Mouse (Mus musculus) neural tube, embryonic 13.5 days (tissue): ENCODE measurements around the gene Slc13a3. TPM values are rescaled to one million over a fixed set of nuclear protein-coding genes. Genes with fewer than 3 reads are reported as not detected.

Experiments
- ATAC-seq: fragments of 200-750 bp; cut with Nextera tagmentation; 2 replicates; pipeline ENCODE4 v1.8.0; 2017; ENCODE audit warnings: low read depth, mild to moderate bottlenecking, moderate TSS enrichment, moderate library complexity
- H3K27ac ChIP-seq: fragments of 300-500 bp; sonication (generic); replicated peaks from 2 replicates; pipeline ENCODE4 v1.5.1; 2015; ENCODE audit warnings: moderate library complexity, mild to moderate bottlenecking, inconsistent platforms
- H3K27me3 ChIP-seq: fragments of 300-500 bp; sonication (generic); 2 replicates; pipeline ENCODE4 v1.6.1; 2015; ENCODE audit warnings: mild to moderate bottlenecking, inconsistent platforms
- H3K36me3 ChIP-seq: fragments of 300-500 bp; sonication (generic); 2 replicates; pipeline ENCODE4 v1.6.1; 2015; ENCODE audit warnings: mild to moderate bottlenecking, inconsistent platforms
- H3K4me1 ChIP-seq: fragments of 300-500 bp; sonication (generic); replicated peaks from 2 replicates; pipeline ENCODE4 v1.6.1; 2015; ENCODE audit warnings: inconsistent platforms
- H3K4me2 ChIP-seq: fragments of 300-500 bp; sonication (generic); 2 replicates; pipeline ENCODE4 v1.6.1; 2015; ENCODE audit warnings: inconsistent platforms, mild to moderate bottlenecking, moderate library complexity
- H3K4me3 ChIP-seq: fragments of 300-500 bp; sonication (generic); 2 replicates; pipeline ENCODE4 v1.5.1; 2015; ENCODE audit warnings: mild to moderate bottlenecking, inconsistent platforms
- H3K9ac ChIP-seq: fragments of 300-500 bp; sonication (generic); 2 replicates; pipeline ENCODE4 v1.6.1; 2015; ENCODE audit warnings: moderate library complexity, mild to moderate bottlenecking, inconsistent platforms
- H3K9me3 ChIP-seq: fragments of 300-500 bp; sonication (generic); 2 replicates; pipeline ENCODE4 v1.6.1; 2016; ENCODE audit warnings: inconsistent platforms
- WGBS: fragments of 180-500 bp; shearing (Covaris S2); methylation state at CpG from one replicate; pipeline ENCODE4 v1.1.7; 2015; 5-methylcytosine and 5-hydroxymethylcytosine counted together
- polyA plus RNA-seq: library from polyadenylated mRNA; unstranded; fragments of >200 nt; fragmentation: Nextera tagmentation; extraction: Ambion mirVana; gene quantifications from 2 replicates; pipeline ENCODE4 v1.2.1, GENCODE M21; 2015

Slc13a3 gene
- polyA plus RNA-seq, 1 experiment from 2014 or later: 1.0 TPM

DNA sequence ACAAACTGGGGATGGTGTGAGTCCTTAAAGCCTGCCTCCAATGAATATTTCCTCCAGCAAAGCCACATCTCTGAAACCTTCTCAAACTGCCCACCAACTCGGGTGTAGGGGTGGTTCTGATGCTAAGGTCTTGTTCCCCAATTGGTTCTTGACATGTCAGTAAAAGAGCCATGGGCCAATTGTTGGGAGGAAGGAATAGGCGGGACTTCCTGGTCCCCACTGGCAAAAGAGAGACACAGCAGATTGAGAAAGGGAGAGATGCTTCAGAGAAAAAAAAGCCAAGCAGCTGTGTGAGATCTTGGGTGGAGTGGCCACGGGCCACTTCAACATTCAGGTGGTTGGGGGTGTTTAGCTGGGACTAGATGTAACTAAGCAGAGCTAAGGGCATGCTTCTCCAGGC lies 102.0 kb downstream of the Slc13a3 start:
- no peak overlapping the region for H3K27ac ChIP-seq
- H3K4me1 ChIP-seq: peaks cover 29% of the 10 kb centered on the region
- peak overlapping the region; percentile 11; the same call in 1 of the 2 replicates for H3K4me2 ChIP-seq
- no peaks in the 10 kb centered on the region for H3K9me3 ChIP-seq
- no peak overlapping the region for H3K4me3 ChIP-seq
- 30% methylated on average over 3 of the region's 3 CpGs for WGBS
- no peak overlapping the region for H3K9ac ChIP-seq
- peaks cover 19% of the 10 kb centered on the region for H3K36me3 ChIP-seq
- no peak for ATAC-seq
- no peaks in the 10 kb centered on the region for H3K27me3 ChIP-seq

DNA sequence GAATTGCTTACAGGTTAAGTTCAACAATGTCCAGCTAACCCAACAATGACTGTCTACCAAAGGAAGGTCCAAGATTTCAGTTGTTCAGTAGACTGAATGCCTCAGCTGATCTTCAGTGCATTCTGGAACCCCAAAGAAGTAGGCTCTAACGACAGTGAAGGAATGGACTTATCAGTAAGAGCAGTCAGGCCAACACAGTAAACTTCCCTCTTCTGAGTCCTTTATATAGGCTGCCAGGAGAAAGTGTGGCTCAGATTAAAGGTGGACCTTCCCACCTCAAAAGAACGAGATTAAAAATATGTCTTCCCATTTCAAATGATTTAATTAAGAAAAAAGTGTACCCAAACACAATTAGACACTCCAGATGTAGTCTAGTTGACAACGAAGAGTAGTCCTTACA lies 102.7 kb downstream of the Slc13a3 start:
- H3K36me3 ChIP-seq: peaks cover 12% of the 10 kb centered on the region
- no peak overlapping the region for H3K4me3 ChIP-seq
- no peak overlapping the region for H3K9ac ChIP-seq
- peaks cover 29% of the 10 kb centered on the region for H3K4me1 ChIP-seq
- no peak overlapping the region for H3K4me2 ChIP-seq
- no peaks in the 10 kb centered on the region for H3K9me3 ChIP-seq
- WGBS: 81% methylated on average over 3 of the region's 3 CpGs
- peaks cover 3% of the 10 kb centered on the region; the same call in 1 of the 2 replicates for H3K27me3 ChIP-seq
- no peak for ATAC-seq
- H3K27ac ChIP-seq: no peak overlapping the region

DNA sequence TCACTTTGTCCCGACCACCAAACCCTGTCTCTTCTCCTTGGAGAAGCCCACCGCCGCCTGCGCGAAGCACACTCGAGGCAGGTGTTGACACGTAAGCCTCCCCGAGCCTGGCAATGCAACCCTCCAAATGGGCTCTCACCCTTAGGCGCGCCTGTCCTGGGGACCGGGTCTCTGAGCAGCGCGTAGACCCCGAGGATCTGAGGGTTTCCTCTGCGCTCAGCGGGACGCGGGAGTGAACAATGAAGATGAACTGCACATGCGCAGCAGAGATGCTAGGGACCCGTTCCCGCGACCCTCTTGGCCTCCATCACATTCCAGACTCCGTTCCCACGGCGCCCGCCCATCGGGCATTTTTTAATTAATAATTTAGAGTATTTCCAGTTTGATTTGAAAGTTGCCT lies 104.5 kb downstream of the Slc13a3 start, which contains the start of gene Zfp663:
TSS of gene Zfp663 (minus strand) at position 234 of the 400 bp plus-strand sequence.
- H3K9ac ChIP-seq: peak within 1 kb of the TSS; percentile 81
- peak; percentile 57 for ATAC-seq
- H3K36me3 ChIP-seq: no peaks in the 10 kb centered on the region
- no peaks in the 10 kb centered on the region for H3K9me3 ChIP-seq
- H3K27ac ChIP-seq: peak within 1 kb of the TSS; percentile 82
- H3K27me3 ChIP-seq: peaks cover 3% of the 10 kb centered on the region; the same call in 1 of the 2 replicates
- H3K4me3 ChIP-seq: peak within 1 kb of the TSS; percentile 49
- peak within 1 kb of the TSS; percentile 79 for H3K4me2 ChIP-seq
- H3K4me1 ChIP-seq: peaks cover 42% of the 10 kb centered on the region
- under 1% methylated on average over 27 of the region's 27 CpGs for WGBS

DNA sequence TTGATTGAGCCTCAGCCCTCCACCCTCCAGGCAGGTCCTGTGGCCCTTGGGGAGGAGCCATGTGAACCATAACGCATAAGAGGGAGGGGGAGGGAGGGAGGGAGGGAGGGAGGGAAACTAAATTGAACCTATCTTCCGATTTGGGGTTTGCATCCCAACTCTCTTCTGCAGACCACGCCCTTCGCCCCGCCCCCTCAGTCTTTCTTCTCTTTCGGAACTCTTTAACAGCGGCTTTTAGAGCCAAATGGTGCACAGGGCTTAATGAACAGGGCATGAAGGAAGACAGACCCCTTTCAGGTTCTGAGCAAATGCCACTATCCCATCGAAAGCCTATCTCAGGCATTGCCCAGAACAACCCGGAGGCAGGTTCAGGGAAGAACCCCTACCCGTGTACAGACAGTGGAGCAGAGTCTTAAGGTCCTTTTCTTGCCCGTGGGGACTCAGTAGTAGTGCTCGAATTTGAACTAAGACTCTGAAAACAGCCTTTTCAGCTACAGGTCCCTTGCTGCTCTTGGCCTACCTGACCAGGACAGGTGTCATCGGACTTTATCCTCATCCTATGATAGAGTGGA lies 105.1 kb downstream of the Slc13a3 start:
- peak; percentile 36; the same call in 1 of the 2 replicates for ATAC-seq

DNA sequence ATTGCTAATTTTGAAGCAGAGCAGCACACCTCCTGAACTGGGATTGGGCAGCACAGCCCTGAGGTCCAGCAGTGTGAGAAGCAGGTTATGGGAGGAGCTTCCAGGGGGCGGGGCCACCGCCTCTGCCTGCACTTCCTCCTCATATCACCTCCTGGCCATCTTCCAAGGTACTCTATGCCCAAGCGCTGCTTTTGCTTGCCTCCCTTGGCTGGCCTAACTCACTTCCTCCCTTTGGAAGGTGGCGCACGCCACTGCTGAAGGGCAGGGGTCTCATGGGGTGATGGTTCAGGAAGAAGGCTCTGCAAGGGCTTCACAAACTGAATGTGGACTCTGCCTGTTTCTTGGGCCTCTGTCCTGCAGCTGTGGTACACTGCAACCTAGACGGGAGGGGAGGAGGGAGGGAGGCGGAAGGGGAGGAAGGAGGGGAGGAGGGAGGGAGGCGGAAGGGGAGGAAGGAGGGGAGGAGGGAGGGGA lies 105.9 kb downstream of the Slc13a3 start:
- no peaks in the 10 kb centered on the region for H3K9me3 ChIP-seq
- H3K4me3 ChIP-seq: no peak overlapping the region
- peak overlapping the region; percentile 81 for H3K9ac ChIP-seq
- no peak for ATAC-seq
- peaks cover 42% of the 10 kb centered on the region for H3K4me1 ChIP-seq
- WGBS: 11% methylated on average over 5 of the region's 8 CpGs
- H3K4me2 ChIP-seq: peak overlapping the region; percentile 79
- H3K27ac ChIP-seq: no peak overlapping the region
- H3K36me3 ChIP-seq: no peaks in the 10 kb centered on the region
- H3K27me3 ChIP-seq: peaks cover 6% of the 10 kb centered on the region; the same call in 1 of the 2 replicates

More for the DNA sequence above, 105.1 kb downstream of the Slc13a3 start:
- Histone ChIP-seq H3K4me2 (peak overlapping the region; percentile 79), H3K9me3 (no peaks in the 10 kb centered on the region), H3K36me3 (no peaks in the 10 kb centered on the region), H3K4me3 (peak overlapping the region; percentile 49), H3K9ac (peak overlapping the region; percentile 81), H3K4me1 (peaks cover 42% of the 10 kb centered on the region), H3K27ac (peak overlapping the region; percentile 82), H3K27me3 (peaks cover 3% of the 10 kb centered on the region; the same call in 1 of the 2 replicates)
- under 1% methylated on average over 13 of the region's 13 CpGs for whole genome bisulfite sequencing

DNA sequence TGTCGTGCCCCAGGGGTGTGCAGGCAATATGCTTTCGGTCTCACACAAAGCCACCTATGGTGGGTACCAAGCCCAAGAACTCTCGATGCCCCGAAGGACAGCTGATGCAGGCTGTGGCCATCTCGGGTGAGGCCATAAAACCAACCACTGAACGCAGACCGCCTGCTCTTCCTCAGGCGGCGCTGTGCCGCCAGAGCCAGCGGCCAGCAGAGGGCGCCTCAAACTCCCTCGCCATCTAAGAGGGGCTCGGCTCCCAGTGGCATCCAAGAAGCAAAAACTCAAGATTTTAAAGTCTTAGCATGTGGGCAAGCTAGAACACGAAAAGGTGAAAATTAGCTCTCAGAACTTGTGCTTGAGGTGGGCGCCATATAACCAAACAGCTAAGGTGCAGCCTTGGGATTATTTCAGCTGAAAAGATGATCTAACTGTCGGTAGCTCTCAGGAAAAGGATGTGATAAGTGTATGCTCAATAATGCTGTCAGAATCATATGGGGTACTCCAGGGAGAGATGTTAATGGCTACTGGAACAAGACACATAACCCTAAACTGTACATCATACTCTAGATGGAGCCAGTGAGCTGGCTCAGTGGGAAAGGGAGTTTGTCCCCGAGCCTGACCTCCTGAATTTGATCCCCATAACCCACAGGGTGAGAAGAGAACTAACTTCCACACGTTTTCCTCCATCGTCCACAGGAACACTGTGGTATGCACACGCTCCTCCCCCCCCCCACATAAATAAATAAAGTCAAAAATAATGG lies 108.5 kb downstream of the Slc13a3 start:
- Histone ChIP-seq H3K4me3 (peak overlapping the region; percentile 5; the same call in 1 of the 2 replicates), H3K36me3 (no peaks in the 10 kb centered on the region), H3K4me2 (peak overlapping the region; percentile 36), H3K4me1 (peaks cover 39% of the 10 kb centered on the region), H3K9ac (peak overlapping the region; percentile 38), H3K9me3 (no peaks in the 10 kb centered on the region), H3K27me3 (peaks cover 10% of the 10 kb centered on the region; the same call in 1 of the 2 replicates), H3K27ac (no peak overlapping the region)
- peak; percentile 20; the same call in 1 of the 2 replicates for ATAC-seq
- WGBS: 15% methylated on average over 21 of the region's 21 CpGs

DNA sequence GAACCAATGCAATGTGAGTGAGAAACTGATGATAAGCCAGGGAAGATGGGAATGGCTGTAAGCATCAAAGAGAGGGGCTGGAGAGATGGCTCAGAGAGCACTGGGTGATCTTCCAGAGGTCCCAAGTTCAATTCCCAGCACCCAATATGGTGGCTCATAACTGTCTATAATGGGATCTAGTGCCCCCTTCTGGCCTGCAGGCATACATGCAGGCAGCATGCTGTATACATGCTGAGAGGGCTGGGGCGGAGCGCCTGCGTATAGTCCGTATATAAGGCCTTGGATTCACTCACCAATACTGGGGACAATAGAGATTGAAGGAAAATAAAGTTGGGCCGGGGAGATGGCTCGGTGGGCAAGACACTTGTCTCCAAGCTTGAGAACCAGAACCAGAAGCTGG lies 109.7 kb downstream of the Slc13a3 start:
- H3K36me3 ChIP-seq: no peaks in the 10 kb centered on the region
- 87% methylated on average over 6 of the region's 6 CpGs for WGBS
- ATAC-seq: no peak
- no peak overlapping the region for H3K4me3 ChIP-seq
- peaks cover 30% of the 10 kb centered on the region for H3K4me1 ChIP-seq
- no peak overlapping the region for H3K4me2 ChIP-seq
- no peak overlapping the region for H3K27ac ChIP-seq
- peaks cover 10% of the 10 kb centered on the region; the same call in 1 of the 2 replicates for H3K27me3 ChIP-seq
- no peaks in the 10 kb centered on the region for H3K9me3 ChIP-seq
- H3K9ac ChIP-seq: no peak overlapping the region

DNA sequence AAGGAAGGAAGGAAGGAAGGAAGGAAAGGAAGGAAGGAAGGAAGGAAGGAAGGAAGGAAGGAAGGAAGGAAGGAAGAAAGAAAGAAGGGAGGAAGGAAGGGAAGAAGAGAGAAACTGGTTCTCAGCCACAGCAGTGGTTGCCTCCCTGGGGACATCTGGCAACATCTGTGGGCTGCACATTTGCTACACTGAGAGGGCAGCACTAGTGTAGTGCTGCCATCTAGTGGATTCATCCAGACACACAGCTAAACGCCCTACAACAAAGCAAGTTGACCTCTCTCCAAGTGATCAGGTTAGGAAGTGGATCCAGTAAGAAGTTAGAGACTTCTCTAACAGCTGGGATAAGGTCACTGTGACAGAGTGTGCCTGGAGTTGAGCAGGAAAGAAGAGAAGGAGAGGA lies 112.2 kb downstream of the Slc13a3 start:
- Histone ChIP-seq H3K27ac (no peak overlapping the region), H3K4me3 (no peak overlapping the region), H3K9me3 (0 out of 2 replicates have a peak, but pooled peaks cover under 1% of the 10 kb centered on the region), H3K4me2 (no peak overlapping the region), H3K4me1 (peaks cover 13% of the 10 kb centered on the region), H3K9ac (no peak overlapping the region), H3K27me3 (peaks cover 10% of the 10 kb centered on the region; the same call in 1 of the 2 replicates), H3K36me3 (no peaks in the 10 kb centered on the region)
- peak; percentile 70; the same call in 1 of the 2 replicates for ATAC-seq
- WGBS: 0% methylated on average over 1 of the region's 1 CpGs

Other genes starting within 250 kb of the Slc13a3 start
- gene Cdh22, start 238.4 kb downstream of the Slc13a3 start, polyA plus RNA-seq: 11.1 and 11.4 TPM in 2 replicates
- 51.3 and 57.3 TPM in 2 replicates for gene Slc35c2, start 185.4 kb downstream of the Slc13a3 start, polyA plus RNA-seq
- 89.8 and 95.7 TPM in 2 replicates for gene Elmo2, start 146.8 kb downstream of the Slc13a3 start, polyA plus RNA-seq
- 6.9 and 7.5 TPM in 2 replicates for gene Zfp663, start 104.5 kb downstream of the Slc13a3 start, polyA plus RNA-seq
- gene Zfp334, start 85.0 kb downstream of the Slc13a3 start, polyA plus RNA-seq: 10.4 and 12.2 TPM in 2 replicates
- gene Ocstamp, start 72.8 kb downstream of the Slc13a3 start, polyA plus RNA-seq: 0.06 and 0.08 TPM in 2 replicates
- 34.8 and 38.0 TPM in 2 replicates for gene Trp53rka, start 20.1 kb upstream of the Slc13a3 start, polyA plus RNA-seq
- 2.6 and 2.9 TPM in 2 replicates for gene Slc2a10, start 30.6 kb upstream of the Slc13a3 start, polyA plus RNA-seq
- 13.2 and 18.2 TPM in 2 replicates for gene Eya2, start 121.8 kb upstream of the Slc13a3 start, polyA plus RNA-seq